Mouse (Mus musculus): ENCODE results near the gene Slc16a10.

DNA sequence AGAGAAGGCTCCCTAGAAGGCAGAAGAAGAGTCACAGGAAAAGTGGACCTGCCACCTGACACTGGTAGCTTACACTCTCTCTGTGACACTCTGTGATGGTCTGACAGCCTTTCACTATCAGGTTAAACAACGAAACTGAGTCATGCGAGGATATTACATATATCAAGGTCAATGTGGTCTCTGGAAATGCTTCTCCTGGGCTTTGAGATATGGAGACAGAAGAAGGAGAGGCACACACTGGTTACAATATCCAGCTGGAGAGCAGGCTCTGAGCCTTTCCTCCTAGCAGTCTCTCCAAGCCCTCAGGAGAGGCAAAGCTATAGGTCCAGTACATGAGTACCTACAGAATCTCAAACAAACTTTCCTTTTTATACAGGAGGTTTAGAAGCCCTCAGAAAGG is 62.8 kb downstream of the Slc16a10 start:
- TF ChIP-seq CTCF (conservative IDR thresholded peaks at IDR 0.05; ENCODE audit: insufficient read depth, insufficient read length, low read depth, low read length): no peak
- TF ChIP-seq POLR2A (IDR thresholded peaks at IDR 0.05; ENCODE audit: low read depth, low read length): no peak

Data from kidney, adult 2 months (tissue).